Mouse (Mus musculus): ENCODE measurements around the gene Irf2.

DNA sequence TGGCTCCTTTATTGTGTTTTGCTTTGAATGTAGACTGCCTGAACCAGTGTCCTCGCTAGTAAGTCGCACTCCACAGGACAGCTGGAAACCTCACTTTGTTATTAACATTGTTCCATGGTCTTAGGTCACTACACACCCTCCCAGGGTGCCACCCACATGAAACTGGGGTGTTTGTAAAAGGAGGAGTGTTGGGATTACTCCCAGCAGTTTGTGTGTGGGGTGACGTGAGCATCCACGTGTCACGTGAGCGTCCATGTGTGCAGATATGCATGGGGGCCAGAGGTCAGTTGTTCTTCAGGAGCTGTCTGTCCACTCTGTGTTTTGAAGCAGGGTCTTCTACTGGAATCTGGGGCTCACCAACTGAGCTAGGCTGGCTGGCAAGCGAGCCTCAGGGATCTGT lies 48.2 kb upstream of the Irf2 start:
- TF ChIP-seq CTCF (IDR thresholded peaks at IDR 0.05; ENCODE audit: control insufficient read depth, insufficient read depth, insufficient replicate concordance, low read depth, low read length) (no peak), POLR2A (IDR thresholded peaks at IDR 0.05; ENCODE audit: control insufficient read depth, low read depth, low read length) (no peak)
